Mouse (Mus musculus): ENCODE measurements around the gene Hhat.

The Hhat gene

GRCm38 (mm10) chr1:192650586-192650985 lies 120.4 kb downstream of the Hhat start:
- DNase-seq (ENCODE audit: low read depth) = no peak

DNA sequence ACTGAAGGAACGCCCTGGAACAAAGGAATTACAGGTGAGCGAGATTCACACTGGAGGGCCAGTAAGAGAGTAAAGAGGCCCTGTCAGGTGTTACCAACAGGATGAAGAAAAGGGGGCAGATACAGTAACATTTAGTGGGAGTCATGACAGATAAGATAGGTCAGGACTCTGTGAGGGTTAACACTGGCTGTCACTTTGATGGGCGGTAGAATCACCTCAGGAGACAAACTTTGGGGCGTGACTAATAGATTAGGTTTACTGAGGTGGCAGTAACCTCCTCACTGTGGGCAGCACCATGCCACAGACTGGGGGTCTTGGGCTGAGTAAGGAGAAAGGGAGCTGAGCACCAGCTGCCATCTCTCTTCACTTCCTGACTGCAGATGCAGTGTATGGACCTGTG lies 121.0 kb downstream of the Hhat start:
- no peak for DNase-seq (ENCODE audit: low read depth)

DNA sequence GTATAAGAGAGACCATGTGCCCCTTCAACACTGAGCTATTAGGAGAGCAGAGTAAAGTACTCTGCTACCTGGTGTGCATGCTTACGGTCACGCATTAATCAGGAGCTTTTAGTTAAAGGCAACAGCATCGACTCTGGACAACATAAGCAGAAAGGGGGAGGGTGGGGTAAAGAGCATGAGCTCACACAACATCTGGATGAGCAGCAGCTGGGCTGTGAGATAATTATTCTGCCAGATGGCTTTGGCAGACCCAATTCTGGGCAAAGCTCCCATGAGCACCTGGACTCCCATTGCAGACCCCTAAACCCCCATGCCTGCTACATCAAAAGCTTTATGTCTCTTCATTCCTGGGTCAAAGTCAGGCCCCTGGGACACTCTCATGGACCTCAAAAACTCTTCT lies 121.8 kb downstream of the Hhat start:
- no peak for DNase-seq (ENCODE audit: low read depth)

GRCm38 (mm10) chr1:192647361-192647760 lies 123.7 kb downstream of the Hhat start:
- DNase-seq (ENCODE audit: low read depth) = no peak

GRCm38 (mm10) chr1:192642126-192642525 lies 128.9 kb downstream of the Hhat start:
- DNase-seq (ENCODE audit: low read depth) = no peak

DNA sequence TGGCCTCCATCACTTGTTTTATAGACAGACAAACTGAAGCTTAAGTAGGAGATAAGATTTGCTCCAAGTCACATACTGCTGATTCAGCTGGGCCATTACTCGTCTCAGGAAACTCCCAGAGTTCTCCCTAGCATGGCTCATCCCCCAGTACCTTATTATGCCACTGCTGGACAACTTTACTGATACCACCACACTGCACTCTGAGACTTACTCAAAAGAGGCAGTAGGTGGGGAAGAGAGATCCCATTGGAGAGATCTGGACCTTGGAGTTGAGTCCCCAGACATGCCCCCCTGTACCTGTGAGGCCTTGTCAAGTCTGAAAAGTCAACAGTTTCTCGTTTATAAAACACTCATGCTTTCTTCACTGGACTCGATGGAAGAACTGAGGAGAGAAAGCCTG lies 131.8 kb downstream of the Hhat start:
- no peak for DNase-seq (ENCODE audit: low read depth)

DNA sequence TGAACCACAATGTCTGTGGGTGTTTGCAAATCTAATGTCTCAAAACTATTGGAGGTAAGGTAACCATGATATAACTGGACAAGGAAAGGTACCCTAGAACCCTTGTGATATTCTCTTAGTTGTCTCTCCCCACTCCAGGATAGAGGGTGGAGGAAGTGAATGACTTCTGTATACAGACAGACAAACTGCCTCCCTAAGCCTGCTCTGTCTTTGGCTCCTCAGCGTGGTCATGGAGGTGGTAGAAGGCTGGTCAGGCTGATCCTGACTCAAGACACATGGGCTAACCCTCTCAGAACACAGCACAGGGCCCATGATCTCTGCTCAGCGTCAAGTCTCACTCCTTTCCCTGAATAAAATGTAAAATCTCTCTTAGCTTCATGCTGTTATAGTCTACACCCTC lies 149.2 kb downstream of the Hhat start:
- no peak for DNase-seq (ENCODE audit: low read depth)

DNA sequence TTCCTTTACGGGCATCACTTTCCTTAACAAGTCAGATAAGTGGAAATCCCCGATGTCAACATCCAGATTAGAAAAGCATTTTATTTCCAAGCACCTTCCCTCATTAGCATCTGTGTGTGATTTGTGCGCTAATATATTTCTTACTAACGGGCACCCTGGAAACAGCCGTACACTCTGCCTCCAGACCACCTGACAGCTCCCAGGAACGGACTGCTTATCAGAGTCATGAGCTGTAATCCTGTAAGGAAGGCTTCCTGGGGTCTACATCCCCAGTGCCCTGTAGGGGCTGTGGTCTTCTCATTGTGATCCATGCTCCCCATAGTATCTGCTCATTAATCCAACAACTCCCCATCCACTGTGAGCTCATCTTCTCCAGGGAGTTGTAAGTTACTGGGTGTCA lies 157.8 kb downstream of the Hhat start:
- DNase-seq (ENCODE audit: low read depth) = no peak

DNA sequence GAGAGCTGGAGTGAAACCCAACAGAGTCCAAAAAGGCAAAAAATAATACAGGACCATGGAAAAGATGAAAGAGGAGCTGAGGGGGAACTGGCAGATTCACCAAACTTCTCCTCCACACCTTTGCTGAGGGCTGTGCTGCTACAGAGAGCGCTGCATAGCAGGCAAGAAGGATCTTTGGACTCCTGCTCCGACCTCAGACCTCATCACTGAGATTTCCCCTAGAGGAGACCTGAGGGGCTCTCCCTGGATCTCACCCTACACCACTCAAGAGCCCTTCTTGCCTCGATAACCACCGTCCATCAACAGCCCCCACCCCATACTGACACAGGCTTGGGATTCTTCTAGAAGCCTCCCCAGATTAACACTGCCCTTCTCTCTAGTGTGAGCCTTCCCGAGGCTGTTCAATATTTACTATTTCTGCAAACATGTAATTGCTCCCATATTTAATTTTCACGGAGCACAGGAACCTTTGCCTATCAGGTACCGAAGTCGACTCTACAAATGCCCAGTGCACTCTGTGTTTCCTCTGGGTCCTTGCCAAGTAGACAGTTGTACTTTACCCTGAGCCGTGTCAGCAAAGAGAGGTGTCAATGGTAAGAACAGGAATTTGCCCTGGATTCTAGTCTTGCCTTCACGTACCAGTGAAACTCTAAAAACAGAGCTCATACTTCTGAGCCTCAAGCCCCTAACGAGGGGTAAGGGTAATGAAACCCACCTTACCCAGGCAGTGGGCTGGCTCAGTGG lies 158.9 kb downstream of the Hhat start:
- no peak for DNase-seq (ENCODE audit: low read depth)

- no peak for DNase-seq (ENCODE audit: low read depth)
Measured at GRCm38 (mm10) chr1:192606876-192607275, 164.1 kb downstream of the Hhat start.

GRCm38 (mm10) chr1:192604413-192604812 lies 166.6 kb downstream of the Hhat start:
- DNase-seq (ENCODE audit: low read depth) = no peak

DNA sequence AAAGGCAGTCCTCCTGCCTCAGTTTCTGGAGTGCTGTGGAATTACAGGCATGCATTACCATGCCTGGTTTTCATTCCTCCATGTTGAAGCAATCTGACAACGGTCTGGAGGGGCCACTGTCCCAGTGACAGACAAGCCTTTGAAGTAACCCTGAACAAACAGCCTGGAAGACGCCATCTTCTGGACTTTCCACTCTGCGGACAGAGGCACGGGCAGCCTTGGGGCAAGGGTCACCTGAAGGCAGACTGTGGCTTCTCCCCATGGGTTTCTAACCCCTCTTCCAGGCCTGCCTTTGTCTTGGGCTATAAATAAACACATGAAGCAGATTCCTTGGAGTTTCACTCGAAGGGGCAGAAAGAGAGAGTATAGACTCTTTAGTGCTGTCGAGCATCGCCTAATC lies 167.5 kb downstream of the Hhat start:
- DNase-seq (ENCODE audit: low read depth) = no peak

GRCm38 (mm10) chr1:192601206-192601605 lies 169.8 kb downstream of the Hhat start:
- DNase-seq (ENCODE audit: low read depth) = no peak

DNA sequence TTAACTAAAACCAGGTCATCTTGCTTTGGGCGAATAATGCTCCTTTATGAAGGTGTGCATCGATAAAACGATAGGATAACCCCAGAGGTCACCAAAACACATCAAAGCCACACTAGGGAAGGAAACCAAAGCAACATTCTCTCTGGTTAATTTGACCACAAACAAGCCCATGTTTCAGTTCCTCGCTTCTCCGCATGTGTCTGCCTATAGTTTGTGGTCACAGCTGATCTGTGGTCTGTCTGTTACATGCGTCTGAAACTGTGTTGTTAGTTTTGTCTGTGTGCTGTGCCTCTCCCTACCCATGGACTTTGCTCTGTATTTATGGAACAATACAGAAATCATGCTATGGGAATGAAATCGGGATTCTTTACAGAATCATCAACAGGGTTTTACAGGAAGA lies 171.3 kb downstream of the Hhat start:
- DNase-seq (ENCODE audit: low read depth) = no peak

DNA sequence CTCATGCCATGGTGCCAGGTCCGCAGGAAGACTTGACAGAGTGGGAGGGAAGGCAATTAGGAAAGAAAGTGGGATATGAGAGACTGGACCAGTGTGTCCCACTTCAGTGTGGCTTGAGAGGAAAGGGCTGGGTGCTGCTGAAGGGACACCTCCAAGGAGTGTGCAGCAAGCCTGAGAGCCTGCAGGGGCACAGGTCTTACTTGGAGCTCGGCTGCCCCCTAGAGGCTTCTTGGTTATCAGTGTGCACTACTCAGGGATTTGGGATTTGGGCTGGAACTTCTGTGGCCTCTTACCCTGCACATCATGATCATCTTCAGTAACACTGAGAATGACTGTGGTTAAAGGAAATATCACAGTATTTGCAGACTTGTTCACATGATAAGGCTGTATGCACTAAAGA lies 172.6 kb downstream of the Hhat start:
- peak; percentile 7 for DNase-seq (ENCODE audit: low read depth)

DNA sequence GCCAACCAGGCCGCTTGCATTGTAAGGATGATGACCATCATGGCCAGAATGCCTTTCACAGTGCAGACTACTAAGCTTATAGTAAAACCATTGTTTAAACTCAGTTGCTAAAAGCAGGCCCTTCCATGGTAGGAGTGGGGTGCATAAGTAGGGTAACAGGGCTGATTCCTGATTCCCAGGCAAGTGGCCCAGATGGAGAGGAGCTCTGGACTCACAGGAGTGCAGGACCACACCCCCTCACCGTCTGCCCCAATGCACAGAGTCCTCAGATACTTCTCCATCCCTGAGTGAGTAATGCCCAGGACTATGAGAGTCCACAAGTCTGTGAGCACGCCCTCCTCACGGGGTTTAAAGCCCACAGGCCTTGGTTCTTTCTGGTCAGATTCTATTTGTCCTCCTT lies 175.6 kb downstream of the Hhat start:
- DNase-seq (ENCODE audit: low read depth) = no peak

DNA sequence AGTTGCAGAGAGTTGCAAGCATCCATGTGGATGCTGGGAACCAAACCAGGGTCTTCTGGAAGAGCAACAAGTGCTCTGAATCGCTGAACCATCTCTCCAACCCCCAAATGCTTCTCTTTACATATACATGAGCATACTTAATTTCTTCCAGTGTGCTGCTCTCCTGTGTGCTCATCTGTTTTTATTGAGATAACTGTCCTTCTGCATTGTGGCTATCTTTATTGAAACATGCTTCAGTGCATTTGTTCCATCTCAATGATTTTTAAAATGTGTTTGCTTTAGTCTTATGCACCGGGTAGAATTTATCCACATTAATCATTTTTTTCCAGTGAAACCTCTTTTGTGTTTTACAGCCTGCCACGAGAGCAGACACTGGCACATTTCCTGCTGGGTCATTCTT lies 177.5 kb downstream of the Hhat start:
- DNase-seq (ENCODE audit: low read depth) = no peak

- DNase-seq (ENCODE audit: low read depth) = no peak
Measured at GRCm38 (mm10) chr1:192587451-192587850, 183.6 kb downstream of the Hhat start.

DNA sequence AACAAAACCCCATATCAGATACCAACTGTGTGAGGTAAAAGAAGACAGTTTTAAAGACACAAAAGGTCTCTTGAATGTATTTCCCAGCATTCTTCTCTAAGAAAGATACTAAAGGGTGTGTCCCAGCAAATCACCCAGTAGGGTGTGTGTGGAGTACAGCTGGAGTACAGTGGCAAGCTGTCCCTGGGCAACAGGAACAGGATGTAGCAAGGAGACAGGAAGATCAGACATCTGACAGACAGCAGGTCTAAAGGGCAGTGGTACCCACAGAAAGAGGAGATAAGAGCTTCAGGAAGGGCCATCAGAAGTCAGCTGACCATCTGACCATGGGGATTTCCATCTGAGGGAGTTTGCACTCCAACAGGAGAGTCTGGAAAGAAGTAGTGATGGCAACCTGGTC lies 185.7 kb downstream of the Hhat start:
- DNase-seq (ENCODE audit: low read depth) = no peak

- no peak for DNase-seq (ENCODE audit: low read depth)
Measured at GRCm38 (mm10) chr1:192582921-192583320, 188.1 kb downstream of the Hhat start.

- no peak for DNase-seq (ENCODE audit: low read depth)
Measured at GRCm38 (mm10) chr1:192564691-192565090, 206.3 kb downstream of the Hhat start.

- DNase-seq (ENCODE audit: low read depth) = no peak
Measured at GRCm38 (mm10) chr1:192559341-192559740, 211.7 kb downstream of the Hhat start.

DNA sequence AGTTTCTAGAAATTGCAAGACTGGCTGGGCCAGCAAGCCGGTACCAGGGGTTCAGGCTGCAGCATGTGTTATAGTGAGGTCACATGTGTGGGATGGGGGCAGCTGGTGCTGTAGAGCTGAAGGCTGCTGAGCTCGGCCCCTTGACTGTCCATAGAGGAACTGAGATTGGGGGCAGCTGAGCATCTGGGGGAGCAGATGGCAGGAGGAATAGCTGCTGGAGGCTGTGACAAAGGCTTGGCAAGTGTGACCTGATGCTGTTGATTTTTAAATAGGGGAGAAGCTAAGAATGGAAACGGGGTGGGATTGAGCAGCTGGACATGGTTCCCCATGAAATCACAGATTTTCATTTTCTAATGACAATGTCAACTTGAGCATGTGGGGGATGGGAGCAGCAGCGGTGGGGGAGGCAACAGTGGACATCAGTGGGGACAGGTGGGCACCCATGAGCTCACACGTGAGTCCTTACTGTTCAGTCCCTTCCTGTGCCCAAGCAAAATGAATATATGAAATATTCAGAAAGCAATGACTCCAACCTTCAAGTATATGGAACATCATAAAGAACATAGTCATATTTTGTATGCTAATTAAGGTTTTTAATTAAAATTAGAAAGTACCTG lies 212.9 kb downstream of the Hhat start:
- no peak for DNase-seq (ENCODE audit: low read depth)

- DNase-seq (ENCODE audit: low read depth) = no peak
Measured at GRCm38 (mm10) chr1:192555516-192555915, 215.5 kb downstream of the Hhat start.

Data from naive thymus-derived CD4-positive, alpha-beta T cell, adult 2 months (primary cell).